Mouse (Mus musculus) midbrain, embryonic 12.5 days (tissue): ENCODE measurements at regions not wholly inside any gene's neighbourhood (a gene's known extent, or its start where the extent isn't known, plus 50 kb on each side); places are given as distances from the start of the nearest gene placed in this dataset.

Experiments used
- ATAC-seq: fragments of 200-750 bp; cut with Nextera tagmentation; 2 replicates; pipeline ENCODE4 v1.8.0; 2017; ENCODE audit warnings: low read depth, moderate TSS enrichment, moderate library complexity; ENCODE audit not compliant: low FRiP score
- H3K27ac ChIP-seq: fragments of 300-500 bp; sonication (generic); replicated peaks from 2 replicates; pipeline ENCODE4 v1.5.1; 2016; ENCODE audit warnings: mild to moderate bottlenecking
- H3K27me3 ChIP-seq: fragments of 300-500 bp; sonication (generic); 2 replicates; pipeline ENCODE4 v1.6.1; 2016; ENCODE audit warnings: mild to moderate bottlenecking
- H3K36me3 ChIP-seq: fragments of 300-500 bp; sonication (generic); 2 replicates; pipeline ENCODE4 v1.6.1; 2016
- H3K4me1 ChIP-seq: fragments of 300-500 bp; sonication (generic); 2 replicates; pipeline ENCODE4 v1.6.1; 2016
- H3K4me2 ChIP-seq: fragments of 300-500 bp; sonication (generic); replicated peaks from 2 replicates; pipeline ENCODE4 v1.6.1; 2016; ENCODE audit warnings: mild to moderate bottlenecking, moderate library complexity
- H3K4me3 ChIP-seq: fragments of 300-500 bp; sonication (generic); 2 replicates; pipeline ENCODE4 v1.5.1; 2016; ENCODE audit warnings: mild to moderate bottlenecking
- H3K9ac ChIP-seq: fragments of 300-500 bp; sonication (generic); replicated peaks from 2 replicates; pipeline ENCODE4 v1.6.1; 2016; ENCODE audit warnings: mild to moderate bottlenecking, moderate library complexity
- H3K9me3 ChIP-seq: fragments of 300-500 bp; sonication (generic); 2 replicates; pipeline ENCODE4 v1.6.1; 2016; ENCODE audit warnings: mild to moderate bottlenecking
- WGBS: fragments of 180-500 bp; shearing (Covaris S2); methylation state at CpG from one replicate; pipeline ENCODE4 v1.1.7; 2016; 5-methylcytosine and 5-hydroxymethylcytosine counted together

- H3K4me2 ChIP-seq: no peak overlapping the region
- H3K4me1 ChIP-seq: no peaks in the 10 kb centered on the region
- no peak overlapping the region for H3K27ac ChIP-seq
- no peaks in the 10 kb centered on the region for H3K27me3 ChIP-seq
- H3K36me3 ChIP-seq: no peaks in the 10 kb centered on the region
- ATAC-seq: no peak
- H3K9ac ChIP-seq: no peak overlapping the region
- no peak overlapping the region for H3K4me3 ChIP-seq
- WGBS: 82% methylated on average over 6 of the region's 6 CpGs
- H3K9me3 ChIP-seq: no peaks in the 10 kb centered on the region
These were observed 135.7 kb upstream of the Arhgap5 start for GRCm38 (mm10) chr12:52368034-52368433.

GRCm38 (mm10) chr12:52368466-52368865, 135.3 kb upstream of the Arhgap5 start:
- Histone ChIP-seq H3K36me3 (no peaks in the 10 kb centered on the region), H3K9me3 (no peaks in the 10 kb centered on the region), H3K27ac (no peak overlapping the region), H3K9ac (no peak overlapping the region), H3K27me3 (no peaks in the 10 kb centered on the region), H3K4me3 (no peak overlapping the region), H3K4me1 (no peaks in the 10 kb centered on the region), H3K4me2 (no peak overlapping the region)
- 82% methylated on average over 4 of the region's 4 CpGs for WGBS
- no peak for ATAC-seq

- Histone ChIP-seq H3K27me3 (no peaks in the 10 kb centered on the region), H3K4me2 (no peak overlapping the region), H3K36me3 (no peaks in the 10 kb centered on the region), H3K4me3 (no peak overlapping the region), H3K27ac (no peak overlapping the region), H3K9me3 (no peaks in the 10 kb centered on the region), H3K4me1 (no peaks in the 10 kb centered on the region), H3K9ac (no peak overlapping the region)
- WGBS: 88% methylated on average over 12 of the region's 12 CpGs
- ATAC-seq: no peak
These were observed 133.5 kb upstream of the Arhgap5 start for GRCm38 (mm10) chr12:52370153-52370710.

DNA sequence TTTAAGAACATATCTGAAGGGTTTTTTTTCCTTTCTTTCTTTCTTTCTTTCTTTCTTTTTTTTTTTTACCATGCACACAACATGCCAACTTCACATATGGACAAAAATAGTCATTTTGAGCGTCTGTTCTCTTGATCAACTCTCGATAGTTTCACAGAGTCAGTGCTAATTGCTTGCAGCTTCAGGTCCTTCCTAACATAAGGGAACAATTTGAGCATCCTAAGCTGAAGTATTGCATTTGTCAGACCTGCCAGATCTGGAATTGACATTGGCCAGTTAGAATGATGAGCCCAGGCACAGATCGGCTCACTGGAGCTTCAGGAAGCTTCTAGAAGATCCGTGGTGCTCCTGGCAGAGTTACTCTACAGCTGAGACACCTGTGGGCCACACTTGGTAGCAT, 128.7 kb upstream of the Arhgap5 start:
- no peaks in the 10 kb centered on the region for H3K9me3 ChIP-seq
- ATAC-seq: no peak
- H3K4me2 ChIP-seq: no peak overlapping the region
- H3K9ac ChIP-seq: no peak overlapping the region
- no peak overlapping the region for H3K27ac ChIP-seq
- H3K4me1 ChIP-seq: no peaks in the 10 kb centered on the region
- no peaks in the 10 kb centered on the region for H3K27me3 ChIP-seq
- 85% methylated on average over 4 of the region's 4 CpGs for WGBS
- no peak overlapping the region for H3K4me3 ChIP-seq
- H3K36me3 ChIP-seq: no peaks in the 10 kb centered on the region

GRCm38 (mm10) chr12:52376692-52377462, 126.9 kb upstream of the Arhgap5 start:
- H3K9me3 ChIP-seq: no peaks in the 10 kb centered on the region
- WGBS: 83% methylated on average over 10 of the region's 10 CpGs

DNA sequence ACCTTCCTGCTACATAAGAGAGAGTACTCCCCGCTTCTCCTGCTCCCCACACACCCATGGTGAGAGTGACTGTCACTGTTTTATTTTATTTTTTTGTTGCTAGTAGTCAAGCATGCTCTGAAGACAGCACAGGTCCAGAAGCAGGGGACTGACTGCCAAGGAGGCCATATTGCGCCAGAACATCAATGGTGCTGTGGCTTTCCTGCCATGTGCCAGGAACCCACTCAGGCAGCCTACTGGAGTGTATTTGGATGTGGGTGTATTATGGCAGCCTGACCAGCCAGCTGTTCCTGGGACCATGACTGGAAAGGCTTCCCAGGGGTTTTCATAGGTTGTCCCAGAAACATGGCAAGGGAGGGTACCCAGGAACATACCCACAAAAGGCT, 126.3 kb upstream of the Arhgap5 start:
- WGBS: 95% methylated on average over 2 of the region's 2 CpGs

More at GRCm38 (mm10) chr12:52376692-52377462, 126.9 kb upstream of the Arhgap5 start:
- no peak for ATAC-seq
- no peak overlapping the region for H3K27ac ChIP-seq
- peaks cover 8% of the 10 kb centered on the region for H3K4me1 ChIP-seq
- H3K4me2 ChIP-seq: no peak overlapping the region
- H3K36me3 ChIP-seq: no peaks in the 10 kb centered on the region
- no peak overlapping the region for H3K4me3 ChIP-seq
- H3K27me3 ChIP-seq: no peaks in the 10 kb centered on the region
- H3K9ac ChIP-seq: no peak overlapping the region

DNA sequence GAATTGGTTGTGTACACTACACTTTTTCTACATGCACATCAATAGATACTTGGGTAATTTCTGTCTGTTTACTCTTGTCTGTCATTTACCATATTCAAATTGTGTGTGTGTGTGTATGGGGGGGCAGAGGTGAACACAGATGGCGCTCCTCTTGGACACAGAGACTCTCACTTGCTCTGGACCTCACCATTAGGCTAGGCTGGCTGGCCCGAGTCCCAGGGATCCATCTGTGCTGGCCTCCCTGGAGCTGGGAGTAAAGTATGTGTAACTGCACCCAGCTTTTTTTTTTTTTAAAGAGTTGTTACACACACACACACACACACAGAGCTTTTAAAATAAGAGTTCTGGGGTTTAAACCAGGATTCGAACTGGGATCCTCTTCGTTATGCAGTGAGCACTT, 124.5 kb upstream of the Arhgap5 start:
- H3K36me3 ChIP-seq: no peaks in the 10 kb centered on the region
- H3K9me3 ChIP-seq: no peaks in the 10 kb centered on the region
- no peak overlapping the region for H3K4me2 ChIP-seq
- no peak for ATAC-seq
- WGBS: 91% methylated on average over 4 of the region's 4 CpGs
- H3K27ac ChIP-seq: no peak overlapping the region
- peaks cover 25% of the 10 kb centered on the region for H3K4me1 ChIP-seq
- H3K9ac ChIP-seq: no peak overlapping the region
- H3K27me3 ChIP-seq: no peaks in the 10 kb centered on the region
- no peak overlapping the region for H3K4me3 ChIP-seq

More for the DNA sequence above, 126.3 kb upstream of the Arhgap5 start:
- Histone ChIP-seq H3K27ac (no peak overlapping the region), H3K4me2 (no peak overlapping the region), H3K4me3 (no peak overlapping the region), H3K36me3 (no peaks in the 10 kb centered on the region), H3K9ac (no peak overlapping the region), H3K9me3 (no peaks in the 10 kb centered on the region), H3K27me3 (no peaks in the 10 kb centered on the region), H3K4me1 (peaks cover 14% of the 10 kb centered on the region)
- ATAC-seq: no peak

- Histone ChIP-seq H3K4me1 (peaks cover 25% of the 10 kb centered on the region), H3K27ac (no peak overlapping the region; the same call in 1 of the 2 replicates)
These were observed 123.8 kb upstream of the Arhgap5 start for GRCm38 (mm10) chr12:52379960-52380359.

DNA sequence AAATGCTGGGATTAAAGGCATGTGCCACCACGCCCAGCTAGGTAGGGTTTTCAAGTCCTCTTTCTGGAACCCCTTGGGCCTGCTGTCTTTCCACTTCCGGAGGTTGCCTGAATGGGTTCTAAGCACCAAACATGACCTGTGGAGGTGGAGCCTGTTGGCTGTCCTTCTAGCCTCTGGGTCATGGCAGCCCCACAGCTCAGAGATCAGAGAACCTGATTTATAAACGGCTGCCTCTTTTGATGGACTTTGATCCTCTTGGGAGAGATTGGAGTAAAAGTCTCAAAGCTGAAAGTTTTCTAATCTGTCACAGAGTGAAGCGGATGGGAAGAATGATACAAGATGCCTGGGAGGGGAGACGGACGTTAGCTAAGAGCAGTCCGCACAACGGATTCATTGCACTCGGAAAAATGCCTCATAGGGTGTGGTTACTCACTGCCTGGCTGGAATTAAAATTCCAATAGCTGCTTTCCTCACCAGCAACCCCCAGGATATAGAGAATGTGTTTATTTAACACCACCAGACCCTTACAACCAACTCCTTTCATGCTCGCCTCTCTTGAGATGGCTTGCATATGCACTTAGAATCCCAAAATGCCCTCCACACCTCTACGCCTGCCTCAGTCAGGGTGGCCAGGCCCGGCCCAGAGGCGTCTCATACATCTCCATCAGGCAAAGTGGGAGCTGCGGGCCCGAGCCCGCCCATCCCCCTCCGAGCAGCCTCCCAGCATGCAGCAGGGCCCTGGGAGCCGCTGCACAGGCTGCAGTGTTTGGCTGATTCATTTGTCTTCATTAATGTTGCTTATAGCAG, 122.4 kb upstream of the Arhgap5 start:
- Histone ChIP-seq H3K9me3 (no peaks in the 10 kb centered on the region), H3K36me3 (no peaks in the 10 kb centered on the region), H3K27ac (0 out of 2 replicates have a peak overlapping the region, but pooled peaks have one; percentile 21), H3K4me1 (peaks cover 25% of the 10 kb centered on the region), H3K4me3 (no peak overlapping the region), H3K9ac (peak overlapping the region; percentile 37; the same call in 1 of the 2 replicates), H3K4me2 (no peak overlapping the region), H3K27me3 (no peaks in the 10 kb centered on the region)
- WGBS: 38% methylated on average over 18 of the region's 18 CpGs
- peak; percentile 87 for ATAC-seq

More at GRCm38 (mm10) chr12:52379960-52380359, 123.8 kb upstream of the Arhgap5 start:
- Histone ChIP-seq H3K4me2 (no peak overlapping the region), H3K36me3 (no peaks in the 10 kb centered on the region), H3K27me3 (no peaks in the 10 kb centered on the region), H3K9ac (no peak overlapping the region), H3K9me3 (no peaks in the 10 kb centered on the region), H3K4me3 (no peak overlapping the region)
- peak; percentile 28; the same call in 1 of the 2 replicates for ATAC-seq
- WGBS: 53% methylated on average over 5 of the region's 5 CpGs

DNA sequence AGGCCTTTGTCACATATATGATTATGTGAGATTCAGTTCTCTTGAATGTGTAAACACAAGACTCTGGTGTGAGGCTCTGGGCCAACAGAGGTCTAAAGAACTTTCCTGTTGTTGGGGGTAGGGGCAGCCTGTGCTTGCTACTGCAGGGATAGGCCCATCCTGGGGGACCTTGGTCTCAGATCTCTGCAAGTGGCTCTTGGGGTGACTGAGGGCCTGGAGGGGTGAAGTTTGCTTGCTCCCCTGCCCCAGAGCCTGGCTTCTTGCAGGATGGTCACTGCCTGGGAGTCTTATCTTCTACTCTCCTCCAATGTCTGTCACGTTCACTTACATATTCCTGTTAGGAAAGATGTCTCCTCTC, 121.8 kb upstream of the Arhgap5 start:
- Histone ChIP-seq H3K9me3 (no peaks in the 10 kb centered on the region), H3K27me3 (no peaks in the 10 kb centered on the region), H3K36me3 (no peaks in the 10 kb centered on the region), H3K27ac (peak overlapping the region; percentile 21; the same call in 1 of the 2 replicates), H3K9ac (peak overlapping the region; percentile 37; the same call in 1 of the 2 replicates), H3K4me1 (peaks cover 25% of the 10 kb centered on the region), H3K4me3 (no peak overlapping the region), H3K4me2 (no peak overlapping the region)
- no peak; the same call in 1 of the 2 replicates for ATAC-seq
- 75% methylated on average over 1 of the region's 1 CpGs for WGBS

DNA sequence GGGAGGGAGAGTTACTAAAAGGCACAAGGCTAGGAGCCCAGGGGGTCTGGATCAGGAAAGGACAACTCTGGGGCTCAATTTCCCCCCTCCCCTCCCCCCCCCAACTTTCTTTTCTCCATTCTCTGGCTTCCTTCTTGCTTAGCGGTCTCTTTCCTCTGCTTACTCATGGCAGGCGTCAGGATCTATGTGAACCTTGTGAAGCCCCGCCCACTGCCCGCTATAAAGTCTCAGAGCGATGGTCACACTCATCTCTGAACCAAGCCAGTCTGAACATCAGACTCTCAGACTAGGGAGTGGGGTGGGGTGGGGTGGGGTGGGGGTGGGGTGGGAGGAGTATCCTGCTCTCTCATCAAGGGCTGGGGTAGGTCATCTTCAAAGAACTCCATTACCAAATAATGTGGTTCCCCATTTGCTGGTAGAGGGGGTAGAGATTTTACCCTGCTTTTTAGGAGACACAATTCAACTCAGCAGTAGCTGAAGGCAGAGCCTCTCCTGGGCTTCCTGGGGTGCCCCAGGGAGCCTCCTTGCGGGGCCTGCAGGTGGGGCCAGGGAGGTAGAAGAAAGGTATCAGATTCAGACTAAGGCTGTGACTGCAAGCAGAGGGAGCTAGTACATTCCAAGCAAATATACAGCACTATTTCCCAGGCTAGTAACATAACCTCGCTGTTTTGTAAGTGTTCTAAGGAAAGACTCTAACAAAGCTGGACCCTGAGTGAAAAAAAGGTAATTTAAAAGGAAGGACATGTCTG, 120.8 kb upstream of the Arhgap5 start:
- Histone ChIP-seq H3K9ac (no peak overlapping the region), H3K36me3 (no peaks in the 10 kb centered on the region), H3K27me3 (no peaks in the 10 kb centered on the region), H3K4me2 (peak overlapping the region; percentile 31), H3K27ac (no peak overlapping the region), H3K9me3 (no peaks in the 10 kb centered on the region), H3K4me3 (no peak overlapping the region), H3K4me1 (peaks cover 25% of the 10 kb centered on the region)
- ATAC-seq: 0 out of 2 replicates have a peak, but pooled peaks have one; percentile 31
- 5% methylated on average over 7 of the region's 7 CpGs for WGBS
